Mouse (Mus musculus): ENCODE measurements around the gene Gna15. TPM values are rescaled to one million over a fixed set of nuclear protein-coding genes. Genes with fewer than 3 reads are reported as not detected.

Gene Gna15
- polyA plus RNA-seq, 1 experiment from 2014 or later: 1.1 TPM

- Histone ChIP-seq H3K9me3 (peaks cover 4% of the 10 kb centered on the region; the same call in 1 of the 2 replicates), H3K4me1 (peaks cover 19% of the 10 kb centered on the region), H3K36me3 (replicated peaks) (no peaks in the 10 kb centered on the region), H3K27me3 (ENCODE audit: poor library complexity, severe bottlenecking) (0 out of 2 replicates have a peak, but pooled peaks cover 6% of the 10 kb centered on the region), H3K4me3 (no peak overlapping the region), H3K27ac (no peak overlapping the region)
- WGBS: 13% methylated on average over 7 of the region's 7 CpGs
- peak; percentile 79 for DNase-seq (ENCODE audit: extremely low spot score, low spot score)
Observed at GRCm38 (mm10) chr10:81550257-81550656, 26.2 kb upstream of the Gna15 start.

GRCm38 (mm10) chr10:81548944-81549343 is 24.9 kb upstream of the Gna15 start:
- Histone ChIP-seq H3K4me3 (no peak overlapping the region), H3K36me3 (replicated peaks) (no peaks in the 10 kb centered on the region), H3K4me1 (peaks cover 28% of the 10 kb centered on the region), H3K27me3 (ENCODE audit: poor library complexity, severe bottlenecking) (0 out of 2 replicates have a peak, but pooled peaks cover 6% of the 10 kb centered on the region), H3K27ac (no peak overlapping the region), H3K9me3 (peaks cover 4% of the 10 kb centered on the region; the same call in 1 of the 2 replicates)
- WGBS: 71% methylated on average over 5 of the region's 5 CpGs
- no peak for DNase-seq (ENCODE audit: extremely low spot score, low spot score)

GRCm38 (mm10) chr10:81546788-81547571 is 23.0 kb upstream of the Gna15 start:
- Histone ChIP-seq H3K27ac (no peak overlapping the region), H3K27me3 (ENCODE audit: poor library complexity, severe bottlenecking) (0 out of 2 replicates have a peak, but pooled peaks cover 6% of the 10 kb centered on the region)
- 92% methylated on average over 13 of the region's 13 CpGs for WGBS

GRCm38 (mm10) chr10:81546332-81546731 is 22.3 kb upstream of the Gna15 start:
- H3K4me3 ChIP-seq: no peak overlapping the region
- peaks cover 45% of the 10 kb centered on the region for H3K4me1 ChIP-seq
- H3K27ac ChIP-seq: no peak overlapping the region
- WGBS: 85% methylated on average over 5 of the region's 5 CpGs
- H3K27me3 ChIP-seq (ENCODE audit: poor library complexity, severe bottlenecking): 0 out of 2 replicates have a peak, but pooled peaks cover 6% of the 10 kb centered on the region
- no peak for DNase-seq (ENCODE audit: extremely low spot score, low spot score)
- peaks cover 20% of the 10 kb centered on the region for H3K36me3 ChIP-seq (replicated peaks)
- H3K9me3 ChIP-seq: no peaks in the 10 kb centered on the region

More at GRCm38 (mm10) chr10:81546788-81547571, 23.0 kb upstream of the Gna15 start:
- H3K4me1 ChIP-seq: peaks cover 48% of the 10 kb centered on the region
- DNase-seq (ENCODE audit: extremely low spot score, low spot score): no peak
- no peaks in the 10 kb centered on the region for H3K9me3 ChIP-seq
- peaks cover 14% of the 10 kb centered on the region for H3K36me3 ChIP-seq (replicated peaks)
- no peak overlapping the region for H3K4me3 ChIP-seq

DNA sequence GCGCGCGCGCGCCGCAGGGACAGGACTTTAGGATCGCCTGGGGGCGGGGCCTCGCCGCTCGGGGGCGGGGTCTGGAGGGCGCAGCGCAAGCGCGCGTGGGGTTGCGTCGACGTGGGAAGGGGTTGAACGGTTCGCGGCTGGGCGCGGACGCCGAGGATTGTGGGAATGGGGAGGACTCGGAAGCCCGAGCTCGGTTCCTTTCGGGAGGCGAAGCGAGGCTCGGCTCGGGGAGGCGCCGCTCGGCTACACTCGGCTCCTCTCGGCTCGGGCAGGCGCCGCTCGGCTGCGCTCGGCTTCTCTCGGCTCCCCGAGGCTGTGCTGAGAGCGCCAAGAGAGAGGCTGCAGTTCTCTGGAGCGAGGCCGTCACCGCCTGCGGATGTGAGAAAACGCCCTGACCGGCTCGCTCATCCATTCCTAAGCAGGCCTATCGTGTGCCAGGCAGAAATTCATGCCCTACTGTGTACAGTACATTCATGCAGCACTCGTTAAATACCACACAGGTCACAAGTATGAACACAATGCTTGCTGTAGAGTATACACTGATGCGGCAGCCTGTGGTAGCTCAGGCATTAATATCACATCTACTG is 21.2 kb upstream of the Gna15 start, which contains the start of gene Gna11:
TSS of gene Gna11 (minus strand) at position 30 of the 587 bp plus-strand sequence.
- Histone ChIP-seq H3K27ac (peak within 1 kb of the TSS; percentile 94), H3K4me1 (peaks cover 42% of the 10 kb centered on the region), H3K9me3 (no peaks in the 10 kb centered on the region), H3K36me3 (replicated peaks) (peaks cover 29% of the 10 kb centered on the region), H3K4me3 (peak within 1 kb of the TSS; percentile 97), H3K27me3 (ENCODE audit: poor library complexity, severe bottlenecking) (0 out of 2 replicates have a peak, but pooled peaks cover 6% of the 10 kb centered on the region)
- 1% methylated on average over 59 of the region's 59 CpGs for WGBS
- peak; percentile 99 for DNase-seq (ENCODE audit: extremely low spot score, low spot score)

GRCm38 (mm10) chr10:81544296-81545160 is 20.5 kb upstream of the Gna15 start:
- under 1% methylated on average over 93 of the region's 93 CpGs for WGBS
- no peak for DNase-seq (ENCODE audit: extremely low spot score, low spot score)
- H3K4me1 ChIP-seq: peaks cover 39% of the 10 kb centered on the region
- peak overlapping the region; percentile 94 for H3K27ac ChIP-seq
- peak overlapping the region; percentile 97 for H3K4me3 ChIP-seq
- 0 out of 2 replicates have a peak, but pooled peaks cover 6% of the 10 kb centered on the region for H3K27me3 ChIP-seq (ENCODE audit: poor library complexity, severe bottlenecking)
- no peaks in the 10 kb centered on the region for H3K9me3 ChIP-seq
- H3K36me3 ChIP-seq (replicated peaks): peaks cover 36% of the 10 kb centered on the region

DNA sequence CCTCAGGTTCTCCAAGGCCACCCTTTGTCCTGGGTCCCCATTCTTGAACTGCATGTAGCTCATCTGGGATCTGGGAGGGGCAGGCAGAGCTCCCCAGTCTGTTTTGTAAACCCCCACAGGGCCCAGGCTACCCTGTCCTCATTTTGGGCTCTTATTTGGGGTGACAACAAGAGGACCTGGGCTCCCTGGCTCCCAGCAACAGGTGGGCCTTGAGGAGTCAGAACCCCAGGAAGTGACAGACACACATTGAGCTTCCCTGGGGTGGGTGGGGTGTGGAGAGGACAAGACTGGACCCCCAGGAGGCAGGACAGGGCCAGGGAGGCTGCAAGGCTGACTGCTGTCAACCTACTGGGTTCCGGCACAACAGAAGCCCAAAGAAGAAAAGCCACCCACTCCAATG is 19.6 kb upstream of the Gna15 start:
- DNase-seq (ENCODE audit: extremely low spot score, low spot score): no peak
- H3K27me3 ChIP-seq (ENCODE audit: poor library complexity, severe bottlenecking): no peaks in the 10 kb centered on the region
- peak overlapping the region; percentile 94 for H3K27ac ChIP-seq
- 59% methylated on average over 1 of the region's 1 CpGs for WGBS
- peaks cover 45% of the 10 kb centered on the region for H3K36me3 ChIP-seq (replicated peaks)
- H3K4me1 ChIP-seq: peaks cover 39% of the 10 kb centered on the region
- no peaks in the 10 kb centered on the region for H3K9me3 ChIP-seq
- peak overlapping the region; percentile 97 for H3K4me3 ChIP-seq

DNA sequence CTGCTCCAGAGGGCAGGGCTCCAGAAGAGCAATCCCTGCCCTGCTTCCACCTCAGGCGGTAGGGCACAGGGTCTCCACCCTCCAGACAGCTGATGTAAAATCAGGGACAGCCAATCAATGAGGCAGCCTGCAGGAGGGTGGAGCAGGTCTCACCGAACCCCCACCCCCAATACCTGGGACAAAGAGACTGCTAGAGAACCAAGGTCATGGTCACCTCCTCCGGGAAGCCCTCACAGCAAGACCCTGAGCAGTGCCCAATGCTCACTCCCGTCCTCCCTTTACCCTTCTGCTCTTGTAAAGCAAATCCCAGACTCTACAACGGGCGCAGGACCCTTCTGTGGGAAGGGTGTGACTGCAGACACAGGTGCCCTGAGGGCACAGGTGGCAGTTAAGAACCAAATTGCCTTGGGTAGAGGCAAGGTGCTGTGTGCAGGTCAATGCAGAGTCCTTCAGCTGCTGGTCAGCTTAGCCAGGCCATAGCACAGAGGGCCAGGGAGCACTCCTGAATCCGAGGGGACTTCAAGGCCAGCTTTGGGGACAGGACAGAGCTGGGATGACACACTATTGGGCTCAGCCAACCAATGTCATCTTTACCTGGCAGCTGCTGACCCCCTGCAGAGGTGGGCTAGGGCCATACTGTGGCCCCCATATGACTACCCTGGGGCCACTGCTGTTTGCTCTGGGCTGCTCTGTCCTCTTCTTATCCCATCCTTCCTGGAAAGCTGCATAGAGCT is 18.9 kb upstream of the Gna15 start:
- Histone ChIP-seq H3K27ac (peak overlapping the region; percentile 94; the same call in 1 of the 2 replicates), H3K27me3 (ENCODE audit: poor library complexity, severe bottlenecking) (no peaks in the 10 kb centered on the region), H3K4me3 (peak overlapping the region; percentile 97), H3K4me1 (peaks cover 39% of the 10 kb centered on the region), H3K36me3 (replicated peaks) (peaks cover 48% of the 10 kb centered on the region), H3K9me3 (no peaks in the 10 kb centered on the region)
- DNase-seq (ENCODE audit: extremely low spot score, low spot score): no peak
- 81% methylated on average over 7 of the region's 7 CpGs for WGBS

GRCm38 (mm10) chr10:81541803-81542202 is 17.8 kb upstream of the Gna15 start:
- H3K9me3 ChIP-seq: no peaks in the 10 kb centered on the region
- H3K36me3 ChIP-seq (replicated peaks): peaks cover 56% of the 10 kb centered on the region
- no peak for DNase-seq (ENCODE audit: extremely low spot score, low spot score)
- no peaks in the 10 kb centered on the region for H3K27me3 ChIP-seq (ENCODE audit: poor library complexity, severe bottlenecking)
- H3K4me1 ChIP-seq: peaks cover 39% of the 10 kb centered on the region
- H3K27ac ChIP-seq: 0 out of 2 replicates have a peak overlapping the region, but pooled peaks have one; percentile 3
- 84% methylated on average over 10 of the region's 10 CpGs for WGBS
- H3K4me3 ChIP-seq: peak overlapping the region; percentile 97; the same call in 1 of the 2 replicates

DNA sequence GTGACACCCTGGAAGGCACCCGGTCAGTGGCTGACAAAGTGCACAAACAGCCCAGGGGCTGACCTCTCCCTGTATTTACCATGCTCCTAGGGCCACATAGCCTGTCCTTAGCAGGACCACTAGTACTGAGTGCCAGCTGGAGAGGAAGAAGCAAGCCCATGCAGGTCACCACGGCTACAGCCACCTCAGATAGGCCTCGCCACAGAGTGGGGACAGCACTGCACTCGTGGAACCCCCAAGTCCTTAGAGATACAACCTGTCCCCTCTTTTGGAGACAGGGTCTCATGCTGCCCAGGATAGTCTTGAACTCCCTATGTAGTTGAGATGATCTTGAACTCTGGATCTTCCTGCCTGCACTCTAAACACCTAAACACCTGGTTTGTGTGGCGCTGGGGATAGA is 17.3 kb upstream of the Gna15 start:
- 90% methylated on average over 5 of the region's 5 CpGs for WGBS
- peaks cover 59% of the 10 kb centered on the region for H3K36me3 ChIP-seq (replicated peaks)
- peaks cover 39% of the 10 kb centered on the region for H3K4me1 ChIP-seq
- H3K27me3 ChIP-seq (ENCODE audit: poor library complexity, severe bottlenecking): no peaks in the 10 kb centered on the region
- H3K4me3 ChIP-seq: no peak overlapping the region
- no peak for DNase-seq (ENCODE audit: extremely low spot score, low spot score)
- no peaks in the 10 kb centered on the region for H3K9me3 ChIP-seq
- H3K27ac ChIP-seq: 0 out of 2 replicates have a peak overlapping the region, but pooled peaks have one; percentile 26

DNA sequence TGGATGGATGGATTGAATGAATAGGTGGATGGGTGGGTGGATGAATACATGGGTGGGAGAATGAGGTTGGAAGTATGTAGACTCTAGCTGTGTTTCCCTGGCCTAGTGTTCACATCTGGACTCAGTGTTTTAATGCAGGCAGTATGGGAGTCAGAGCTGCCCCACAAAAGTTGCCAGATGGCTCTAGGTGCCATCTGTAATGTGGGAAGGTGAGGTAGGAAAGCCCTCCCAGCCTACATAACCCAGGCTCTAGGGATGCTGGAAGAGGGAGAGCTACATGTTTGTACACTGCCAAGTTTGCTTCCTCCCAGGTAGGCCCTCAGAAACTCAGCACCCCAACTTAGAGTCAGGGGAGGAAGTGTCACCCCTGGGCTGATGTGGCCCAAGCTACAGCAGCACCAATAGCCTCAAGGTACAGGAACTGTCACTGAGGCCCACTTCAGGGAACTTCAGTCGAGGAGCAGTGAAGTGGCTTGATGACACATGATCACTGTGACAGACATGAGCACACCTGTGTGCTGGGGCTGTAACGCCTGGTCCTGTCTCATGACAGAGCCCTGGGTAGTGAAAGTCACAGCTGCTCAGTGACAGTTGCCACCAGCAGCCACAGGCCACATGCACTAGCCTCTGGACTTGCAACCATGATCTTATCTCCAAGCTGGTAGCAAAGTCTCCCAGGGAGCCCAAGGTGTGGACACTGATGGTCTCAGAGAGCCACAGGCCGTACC is 14.5 kb upstream of the Gna15 start:
- Histone ChIP-seq H3K27me3 (ENCODE audit: poor library complexity, severe bottlenecking) (no peaks in the 10 kb centered on the region), H3K4me1 (peaks cover 22% of the 10 kb centered on the region), H3K27ac (no peak overlapping the region), H3K9me3 (no peaks in the 10 kb centered on the region), H3K36me3 (replicated peaks) (peaks cover 86% of the 10 kb centered on the region), H3K4me3 (no peak overlapping the region)
- WGBS: 91% methylated on average over 3 of the region's 3 CpGs
- no peak for DNase-seq (ENCODE audit: extremely low spot score, low spot score)

Data from forebrain, embryonic 10.5 days (tissue).